ENCODE assay signal across 12 mouse cellular contexts in the genomic region with DNA sequence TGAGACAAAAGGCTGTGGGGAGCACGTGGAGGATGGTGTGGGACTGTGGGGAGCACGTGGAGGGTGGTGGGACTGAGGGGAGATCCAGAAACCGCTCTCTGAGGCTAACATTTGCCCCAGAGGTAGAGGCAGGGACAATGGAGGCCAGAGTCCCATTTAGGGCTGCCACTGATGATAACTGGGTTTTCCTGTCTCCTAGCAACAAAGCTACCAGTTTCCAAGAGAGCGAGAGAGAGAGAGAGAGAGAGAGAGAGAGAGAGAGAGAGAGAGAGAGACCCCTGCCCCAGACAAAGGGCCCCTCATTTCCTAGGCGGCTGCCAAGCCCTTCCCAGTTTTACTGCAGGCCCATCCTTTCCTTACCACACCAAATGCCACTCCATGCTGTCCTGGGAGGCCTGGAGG. TPM values are rescaled to one million over a fixed set of nuclear protein-coding genes. Genes with fewer than 3 reads are reported as not detected.
DNase-seq lines count a peak whose midpoint lies in the region; ATAC-seq lines count a peak whose summit lies in the region.
"Had no signal": no experiment of that assay in that cellular context is flagged by ENCODE, and none has a peak within 500 bp of the region (broad histone marks: within the 10 kb centered on the region; RNA-seq: fewer than 3 reads in every experiment).

No protein-coding gene starts in this region.

- H3K4me2 ChIP-seq in hindbrain, embryonic 11.5 days (replicated peaks; ENCODE audit: low read depth, low read length), result no peak overlapping the region
- H3K4me2 ChIP-seq in neural tube, embryonic 15.5 days, result no peak overlapping the region
- H3K4me2 ChIP-seq: heart, embryonic 12.5 days had no signal

- H3K4me1 ChIP-seq in embryonic facial prominence, embryonic 10.5 days, result peaks cover 59% of the 10 kb centered on the region
- H3K4me1 ChIP-seq in hindbrain, embryonic 11.5 days (replicated peaks; ENCODE audit: control insufficient read depth, insufficient read depth, low read length), result peaks cover 41% of the 10 kb centered on the region
- H3K4me1 ChIP-seq in neural tube, embryonic 15.5 days, result peaks cover 86% of the 10 kb centered on the region
- H3K4me1 ChIP-seq: heart, embryonic 12.5 days had no signal

- H3K27me3 ChIP-seq in embryonic facial prominence, embryonic 10.5 days (replicated peaks; ENCODE audit: low read depth, poor library complexity, severe bottlenecking), result peaks cover 5% of the 10 kb centered on the region; the same call in 1 of the 2 replicates
- no peaks in the 10 kb centered on the region for H3K27me3 ChIP-seq in hindbrain, embryonic 11.5 days (ENCODE audit: control insufficient read depth, insufficient read depth, low read length)
- H3K27me3 ChIP-seq in neural tube, embryonic 15.5 days (replicated peaks), result no peaks in the 10 kb centered on the region

- WGBS in embryonic facial prominence, embryonic 10.5 days, result 57% methylated on average over 5 of the region's 5 CpGs
- WGBS in hindbrain, embryonic 11.5 days, result 22% methylated on average over 4 of the region's 5 CpGs
- WGBS in neural tube, embryonic 15.5 days, result 14% methylated on average over 5 of the region's 5 CpGs

- peaks cover 14% of the 10 kb centered on the region for H3K36me3 ChIP-seq in embryonic facial prominence, embryonic 10.5 days (replicated peaks)
- no peaks in the 10 kb centered on the region for H3K36me3 ChIP-seq in hindbrain, embryonic 11.5 days (ENCODE audit: control insufficient read depth, insufficient read depth, low read length)
- 0 out of 2 replicates have a peak, but pooled peaks cover 7% of the 10 kb centered on the region for H3K36me3 ChIP-seq in neural tube, embryonic 15.5 days
- H3K36me3 ChIP-seq: heart, embryonic 12.5 days had no signal

- H3K9ac ChIP-seq in hindbrain, embryonic 11.5 days (ENCODE audit: low read depth, low read length), result peak overlapping the region; percentile 49
- 0 out of 2 replicates have a peak overlapping the region, but pooled peaks have one; percentile 20 for H3K9ac ChIP-seq in neural tube, embryonic 15.5 days (replicated peaks)
- H3K9ac ChIP-seq: heart, embryonic 12.5 days had no signal

- no peaks in the 10 kb centered on the region for H3K9me3 ChIP-seq in embryonic facial prominence, embryonic 10.5 days
- no peaks in the 10 kb centered on the region for H3K9me3 ChIP-seq in hindbrain, embryonic 11.5 days (ENCODE audit: control insufficient read depth, low read length)
- H3K9me3 ChIP-seq in neural tube, embryonic 15.5 days (replicated peaks), result no peaks in the 10 kb centered on the region
- H3K9me3 ChIP-seq: heart, embryonic 12.5 days had no signal

- H3K27ac ChIP-seq in embryonic facial prominence, embryonic 10.5 days (replicated peaks), result peak overlapping the region; percentile 75
- peak overlapping the region; percentile 94 for H3K27ac ChIP-seq in hindbrain, embryonic 11.5 days (ENCODE audit: low read depth, low read length)
- H3K27ac ChIP-seq in neural tube, embryonic 15.5 days (replicated peaks), result peak overlapping the region; percentile 85
- H3K27ac ChIP-seq: macrophage had no signal

- no peak for DNase-seq in embryonic facial prominence, embryonic 10.5 days (ENCODE audit: low spot score)
- peak; percentile 58 for DNase-seq in hindbrain, embryonic 11.5 days (ENCODE audit: low spot score)
- peak; percentile 35 for DNase-seq in mesoderm, embryonic 11.5 days (ENCODE audit: low read depth, low spot score)
- DNase-seq in kidney, postnatal 4 days, result no peak
- no peak for DNase-seq in layer of hippocampus, postnatal 14 days (ENCODE audit: low spot score in 2 of 2)
- DNase-seq in urinary bladder, postnatal 25 days (ENCODE audit: low spot score), result no peak
- DNase-seq: gastrocnemius, postnatal 10 days; left cerebral cortex, postnatal 4 days had no signal

- H3K4me3 ChIP-seq in embryonic facial prominence, embryonic 10.5 days, result no peak overlapping the region
- H3K4me3 ChIP-seq in hindbrain, embryonic 11.5 days (ENCODE audit: low read depth, low read length), result no peak overlapping the region
- no peak overlapping the region for H3K4me3 ChIP-seq in neural tube, embryonic 15.5 days (replicated peaks)
- H3K4me3 ChIP-seq: heart, embryonic 12.5 days had no signal

- ATAC-seq in hindbrain, embryonic 11.5 days (ENCODE audit: low FRiP score), result peak; percentile 58
- peak; percentile 8; the same call in 1 of the 2 replicates for ATAC-seq in neural tube, embryonic 15.5 days (ENCODE audit: low FRiP score)
- ATAC-seq: CD4-positive, CD25-positive, alpha-beta regulatory T cell, adult 4 months had no signal

RNA-seq across cellular contexts. Expression of gene Lrp8, which starts 33.4 kb away (rescaled TPM):
- polyA plus RNA-seq in embryonic facial prominence, embryonic 10.5 days (2016; fragmentation: Nextera tagmentation; extraction: Ambion mirVana), result 7.4 and 8.5 TPM in 2 replicates
- polyA plus RNA-seq in hindbrain, embryonic 11.5 days (2014; fragmentation: Nextera tagmentation; extraction: Ambion mirVana), result 22.6 and 24.9 TPM in 2 replicates
- polyA plus RNA-seq in neural tube, embryonic 15.5 days (2015; fragmentation: Nextera tagmentation; extraction: Ambion mirVana), result 48.8 and 62.8 TPM in 2 replicates
- 100 to 1,000 TPM; 116 to 132 TPM for total RNA-seq in layer of hippocampus, postnatal 14 days (2021)

RNA-seq across cellular contexts. Expression of gene Magoh, which starts 44.0 kb away (rescaled TPM):
- polyA plus RNA-seq in embryonic facial prominence, embryonic 10.5 days (2016; fragmentation: Nextera tagmentation; extraction: Ambion mirVana), result 240 and 242 TPM in 2 replicates
- polyA plus RNA-seq in hindbrain, embryonic 11.5 days (2014; fragmentation: Nextera tagmentation; extraction: Ambion mirVana), result 224 and 249 TPM in 2 replicates
- 105 and 120 TPM in 2 replicates for polyA plus RNA-seq in neural tube, embryonic 15.5 days (2015; fragmentation: Nextera tagmentation; extraction: Ambion mirVana)
- 10 to 100 TPM; 37.4 to 40.5 TPM for total RNA-seq in layer of hippocampus, postnatal 14 days (2021)

RNA-seq across cellular contexts. Expression of gene 0610037L13Rik, which starts 54.1 kb away (rescaled TPM):
- polyA plus RNA-seq in embryonic facial prominence, embryonic 10.5 days (2016; fragmentation: Nextera tagmentation; extraction: Ambion mirVana), result 102 TPM in 2 replicates
- 118 and 135 TPM in 2 replicates for polyA plus RNA-seq in hindbrain, embryonic 11.5 days (2014; fragmentation: Nextera tagmentation; extraction: Ambion mirVana)
- polyA plus RNA-seq in neural tube, embryonic 15.5 days (2015; fragmentation: Nextera tagmentation; extraction: Ambion mirVana), result 93.6 and 105 TPM in 2 replicates
- 10 to 100 TPM; 61.0 to 69.7 TPM for total RNA-seq in layer of hippocampus, postnatal 14 days (2021)

Comparison
In these comparisons a context has a peak if more than half of its experiments do, and no peak if none do; other contexts are left out.
1. DNase-seq: peak in hindbrain, embryonic 11.5 days (single experiment) and mesoderm, embryonic 11.5 days (single experiment); none in embryonic facial prominence, embryonic 10.5 days (single experiment), kidney, postnatal 4 days (0 of 2), layer of hippocampus, postnatal 14 days (0 of 2) and urinary bladder, postnatal 25 days (single experiment).
2. Peak in every context shown above with its lines, with median percentiles within 50 percentile points of each other: H3K27ac ChIP-seq.